14 mouse cellular contexts compared by ENCODE assay signal in genomic region chr9:106290636-106291122, GRCm38 (mm10). TPM values are rescaled to one million over a fixed set of nuclear protein-coding genes. Genes with fewer than 3 reads are reported as not detected.
A peak's percentile ranks its signal among the peaks of the same experiment; 100 is the strongest.
DNase-seq lines count a peak whose midpoint lies in the region; TF ChIP-seq lines count a peak whose summit lies in the region.
"Had no signal": no experiment of that assay in that cellular context is flagged by ENCODE, and none has a peak within 500 bp of the region (broad histone marks: within the 10 kb centered on the region; RNA-seq: fewer than 3 reads in every experiment).

No protein-coding gene starts in this region.

- peaks cover 23% of the 10 kb centered on the region for H3K4me1 ChIP-seq in cortical plate, adult 2 months (ENCODE audit: control insufficient read depth, insufficient read depth, low read length)
- H3K4me1 ChIP-seq: intestine, embryonic 15.5 days; midbrain, embryonic 15.5 days had no signal

- H3K4me3 ChIP-seq in cortical plate, adult 2 months (ENCODE audit: insufficient read depth, low read length) = no peak overlapping the region
- H3K4me3 ChIP-seq: intestine, embryonic 15.5 days; midbrain, embryonic 15.5 days had no signal

- peak overlapping the region; percentile 82 for H3K27ac ChIP-seq in cortical plate, adult 2 months (ENCODE audit: insufficient read depth, low read length)
- H3K27ac ChIP-seq: intestine, embryonic 15.5 days; midbrain, embryonic 15.5 days; stomach, postnatal 0 days had no signal

- intact Hi-C loops in left cerebral cortex, postnatal 14 days (cut with DNase I) = no loop called here

- peak; percentile 79 for TF ChIP-seq POLR2A in cortical plate, adult 2 months (IDR thresholded peaks at IDR 0.05; ENCODE audit: extremely low read depth, insufficient read depth, low read length)

- TF ChIP-seq CTCF in cortical plate, adult 2 months (IDR thresholded peaks at IDR 0.05; ENCODE audit: extremely low read depth, insufficient read depth, low read length) = no peak

- DNase-seq in frontal cortex, postnatal 36 days (ENCODE audit: low spot score in 2 of 2) = peak; percentile 78 to 89
- peak; percentile 77 to 82 for DNase-seq in left cerebral cortex, postnatal 14 days (ENCODE audit: low spot score in 2 of 2)
- DNase-seq in lung, postnatal 36 days = peak; percentile 73
- no peak for DNase-seq in kidney, adult 18-20 months
- no peak for DNase-seq in kidney, adult 9 months
- DNase-seq in embryo, embryonic 10 days (ENCODE audit: low spot score) = no peak
- no peak for DNase-seq in cerebellum, adult 9-11 months
- DNase-seq: adrenal gland, postnatal 10 days; heart, postnatal 10 days; liver, postnatal 0 days had no signal

RNA-seq across cellular contexts. Expression of gene Poc1a, which starts 9.8 kb away (rescaled TPM):
- 32.6 and 34.8 TPM in 2 replicates for polyA plus RNA-seq in cortical plate, adult 2 months (2012; rRNA removed)
- 10 to 100 TPM; 17.7 to 19.3 TPM for total RNA-seq in left cerebral cortex, postnatal 14 days (2021)

RNA-seq across cellular contexts. Expression of gene Alas1, which starts 42.2 kb away (rescaled TPM):
- 117 and 125 TPM in 2 replicates for polyA plus RNA-seq in cortical plate, adult 2 months (2012; rRNA removed)
- 100 to 1,000 TPM; 140 to 154 TPM for total RNA-seq in left cerebral cortex, postnatal 14 days (2021)

Comparison
In these comparisons a context has a peak if more than half of its experiments do, and no peak if none do; other contexts are left out.
1. DNase-seq: peak in frontal cortex, postnatal 36 days (2 of 2), left cerebral cortex, postnatal 14 days (2 of 2) and lung, postnatal 36 days (single experiment); none in kidney, adult 18-20 months (single experiment), kidney, adult 9 months (single experiment), embryo, embryonic 10 days (single experiment) and cerebellum, adult 9-11 months (single experiment).